Mouse (Mus musculus) fibroblast of lung, adult 2 months (primary cell): ENCODE data around the gene Taar7e.
"Not testable (repeated sequence)": the region's sequence is repeated elsewhere in the genome, so short reads cannot be mapped to it uniquely, and the experiment has no call there.

Experiments
- DNase-seq: peaks from one replicate; pipeline ENCODE4 v3.0.0-alpha.2; 2011; ENCODE audit warnings: low read depth

The Taar7e gene

DNA sequence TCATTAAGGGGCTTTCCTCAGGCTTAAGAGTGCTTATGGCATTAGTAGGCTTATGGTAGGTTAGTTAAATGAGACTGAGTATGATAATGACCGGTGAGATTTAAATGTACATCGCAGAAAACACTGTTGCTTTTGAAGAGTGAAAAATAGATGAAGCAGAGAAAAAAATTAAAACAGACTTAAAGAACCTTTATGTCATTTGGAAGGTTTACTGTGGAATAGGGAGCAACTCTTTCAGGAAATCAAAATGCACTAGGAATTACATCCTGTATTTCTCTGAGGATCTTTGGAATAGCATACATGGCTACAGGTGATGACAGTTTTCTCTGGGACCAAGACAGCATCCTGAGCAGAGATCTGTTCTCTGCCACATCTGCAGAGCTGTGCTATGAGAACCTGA, at the start of gene Taar7e:
Gene Taar7e (plus strand): TSS at position 301 of the 400 bp plus-strand sequence.
- DNase-seq = no peak

DNA sequence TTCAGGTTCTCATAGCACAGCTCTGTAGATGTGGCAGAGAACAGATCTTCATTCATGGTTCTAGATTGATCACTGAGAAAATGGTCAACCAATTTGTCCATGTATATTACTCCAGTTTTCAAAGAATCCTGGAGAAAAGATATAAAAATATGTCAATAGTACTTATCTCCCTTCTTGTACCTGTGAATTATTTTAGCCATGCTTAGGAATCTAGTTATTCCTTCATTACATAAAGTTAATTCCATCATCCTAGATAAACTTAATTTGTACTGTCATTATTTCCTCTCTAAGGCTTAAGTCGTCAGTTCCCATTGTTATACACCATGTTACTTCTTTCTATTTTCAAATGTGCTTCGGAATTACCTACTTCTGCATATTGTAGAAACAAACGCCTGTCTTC, 44.0 kb upstream of the Taar7e start, which contains the start of gene Taar7a:
Gene Taar7a (minus strand): TSS at position 101 of the 400 bp plus-strand sequence.
- DNase-seq = no peak

DNA sequence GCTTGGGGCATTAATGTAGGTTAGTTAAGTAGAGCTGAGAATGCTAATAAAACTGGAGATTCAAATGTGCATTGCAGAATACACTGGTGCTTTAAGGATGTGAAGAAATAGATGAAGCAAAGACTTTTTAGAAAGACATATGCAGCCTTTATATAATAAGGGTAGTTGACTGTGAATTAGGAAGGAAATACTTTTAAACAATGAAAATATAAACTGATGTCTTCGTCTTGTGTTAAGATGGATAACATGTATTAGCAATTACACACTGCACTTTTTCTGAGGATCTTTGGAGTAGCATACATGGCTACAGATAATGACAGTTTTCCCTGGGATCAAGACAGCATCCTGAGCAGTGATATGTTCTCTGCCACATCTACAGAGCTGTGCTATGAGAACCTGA, 37.8 kb upstream of the Taar7e start, which contains the start of gene Taar7b:
Gene Taar7b (plus strand): TSS at position 301 of the 400 bp plus-strand sequence.
- DNase-seq = no peak

DNA sequence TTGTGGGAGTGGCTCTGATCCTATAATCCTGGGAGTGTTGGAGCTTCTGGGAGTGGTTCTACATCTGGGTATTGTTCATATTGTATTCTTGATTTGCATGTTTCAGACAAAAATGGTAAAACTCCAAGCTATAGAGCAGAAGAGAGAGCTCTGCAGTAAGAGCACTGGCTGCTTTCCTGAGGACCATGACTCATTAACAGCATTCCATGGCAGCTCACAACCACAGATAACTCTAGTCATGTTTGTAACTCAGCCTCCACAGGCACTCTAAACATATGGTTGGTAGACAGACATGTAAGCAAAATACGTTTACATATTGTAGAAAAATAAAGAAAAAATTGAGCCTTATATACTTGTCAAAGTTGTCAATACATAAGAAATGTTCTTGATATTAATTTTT, 31.0 kb upstream of the Taar7e start:
- no peak for DNase-seq

DNA sequence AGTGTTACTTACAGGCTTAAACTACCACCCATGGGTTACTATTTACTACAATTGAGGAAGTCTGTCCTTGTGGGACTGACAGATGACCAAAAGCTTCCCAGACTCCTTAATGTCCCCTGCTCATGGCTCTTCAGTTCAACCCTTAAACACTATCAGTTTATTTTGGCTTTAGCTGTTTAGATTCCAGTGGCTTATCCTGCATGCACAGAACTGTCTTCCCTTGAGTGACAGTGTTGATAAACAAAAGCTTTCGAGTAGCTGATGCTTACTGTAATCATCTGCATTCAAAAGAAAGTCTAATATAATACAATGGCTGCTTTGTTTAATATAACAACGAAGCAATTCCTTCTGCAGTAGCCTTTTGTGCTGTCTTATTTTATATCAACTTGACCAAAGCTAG, 30.4 kb upstream of the Taar7e start:
- DNase-seq = no peak

DNA sequence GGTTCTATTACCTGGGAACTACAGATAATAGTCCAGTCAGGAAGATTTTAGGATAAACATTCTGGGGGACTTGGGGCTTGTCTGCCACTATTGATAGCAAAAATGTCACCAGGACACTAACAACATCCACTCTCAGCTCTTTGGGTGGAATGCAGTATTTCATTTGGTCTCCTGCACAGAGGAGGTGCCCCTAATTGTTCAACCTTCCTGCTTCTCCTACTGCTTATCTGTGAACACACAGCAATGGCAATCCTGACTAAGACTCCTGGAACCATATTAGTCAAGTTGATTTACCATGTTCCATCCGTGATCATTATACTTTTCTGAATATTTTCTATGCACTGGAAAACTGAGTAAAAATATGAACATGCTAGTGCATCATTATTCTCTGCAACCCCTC, 29.3 kb upstream of the Taar7e start:
- DNase-seq = no peak

DNA sequence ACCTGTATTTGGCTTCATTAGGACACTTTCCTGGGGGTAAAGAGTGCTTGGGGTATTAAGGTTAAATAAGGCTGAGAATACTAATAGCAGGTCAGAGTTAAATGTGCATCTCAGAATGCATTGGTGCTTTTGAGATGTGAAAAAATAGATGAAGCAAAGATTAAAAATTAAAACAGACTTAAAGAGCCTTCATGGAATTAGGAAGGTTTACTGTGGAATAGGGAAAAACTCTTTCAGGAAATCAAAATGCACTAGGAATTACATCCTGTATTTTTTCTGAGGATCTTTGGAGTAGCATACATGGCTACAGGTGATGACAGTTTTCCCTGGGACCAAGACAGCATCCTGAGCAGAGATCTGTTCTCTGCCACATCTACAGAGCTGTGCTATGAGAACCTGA, 10.5 kb upstream of the Taar7e start, which contains the start of gene Taar7d:
Gene Taar7d (plus strand): TSS at position 301 of the 400 bp plus-strand sequence.
- DNase-seq = no peak

DNA sequence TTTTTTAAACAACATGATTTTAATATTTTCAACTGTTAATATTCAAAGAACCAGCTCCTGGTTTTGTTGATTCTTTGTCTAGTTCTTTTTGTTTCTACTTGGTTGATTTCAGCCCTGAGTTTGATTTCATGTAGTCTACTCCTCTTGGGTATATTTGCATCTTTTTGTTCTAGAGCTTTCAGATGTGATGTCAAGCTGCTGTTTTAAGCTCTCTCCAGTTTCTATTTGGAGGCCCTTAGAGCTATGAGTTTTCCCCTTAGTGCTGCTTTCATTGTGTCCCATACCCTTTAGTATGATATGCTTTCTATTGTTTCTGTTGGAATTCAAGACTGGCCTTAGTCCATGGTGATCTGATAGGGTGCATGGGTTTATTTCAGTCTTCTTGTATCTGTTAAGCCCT, 6.1 kb upstream of the Taar7e start:
- no peak for DNase-seq

DNA sequence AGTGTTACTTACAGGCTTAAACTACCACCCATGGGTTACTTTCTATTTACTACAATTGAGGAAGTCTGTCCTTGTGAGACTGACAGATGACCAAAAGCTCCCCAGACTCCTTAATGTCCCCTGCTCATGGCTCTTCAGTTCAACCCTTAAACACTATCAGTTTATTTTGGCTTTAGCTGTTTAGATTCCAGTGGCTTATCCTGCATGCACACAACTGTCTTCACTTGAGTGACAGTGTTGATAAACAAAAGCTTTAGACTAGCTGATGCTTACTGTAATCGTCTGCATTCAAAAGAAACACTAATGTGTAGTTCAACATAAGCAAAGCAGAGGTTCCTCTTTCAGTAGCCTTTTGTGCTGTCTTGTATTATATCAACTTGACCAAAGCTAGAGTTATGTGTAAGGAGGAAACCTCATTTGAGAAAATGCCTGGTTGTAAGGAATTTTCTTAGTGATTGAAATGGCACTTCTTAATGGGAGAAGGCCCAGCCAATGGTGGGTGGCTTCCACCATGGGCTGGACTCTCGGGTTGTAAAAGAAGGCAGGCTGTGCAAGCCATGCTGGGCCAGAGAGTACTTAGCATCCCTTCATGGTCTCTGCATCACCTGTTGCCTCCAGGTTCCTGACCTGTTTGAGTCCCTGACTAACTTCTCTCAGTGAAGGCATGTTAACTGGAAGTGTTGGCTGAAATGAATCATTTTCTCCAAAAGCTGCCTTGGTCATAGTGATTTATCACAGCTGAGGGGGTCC, 2.9 kb downstream of the Taar7e start:
- no peak for DNase-seq

DNA sequence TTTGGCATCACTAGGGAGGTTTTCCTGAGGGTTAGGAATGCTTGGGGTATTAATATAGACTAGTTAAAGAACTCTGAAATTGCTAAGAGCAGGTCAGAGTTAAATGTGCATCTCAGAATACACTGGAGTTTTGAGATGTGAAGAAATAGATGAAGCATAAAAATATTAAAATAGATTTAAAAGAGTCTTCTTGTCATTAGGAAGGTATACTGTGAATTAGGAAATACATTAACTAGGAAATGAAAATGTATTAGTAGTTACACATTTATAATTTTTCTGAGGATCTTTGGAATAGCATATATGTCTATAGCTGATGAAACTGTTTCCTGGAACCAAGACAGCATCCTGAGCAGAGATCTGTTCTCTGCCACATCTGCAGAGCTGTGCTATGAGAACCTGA, 11.8 kb downstream of the Taar7e start, which contains the start of gene Taar7f:
Gene Taar7f (plus strand): TSS at position 301 of the 400 bp plus-strand sequence.
- DNase-seq = no peak

DNA sequence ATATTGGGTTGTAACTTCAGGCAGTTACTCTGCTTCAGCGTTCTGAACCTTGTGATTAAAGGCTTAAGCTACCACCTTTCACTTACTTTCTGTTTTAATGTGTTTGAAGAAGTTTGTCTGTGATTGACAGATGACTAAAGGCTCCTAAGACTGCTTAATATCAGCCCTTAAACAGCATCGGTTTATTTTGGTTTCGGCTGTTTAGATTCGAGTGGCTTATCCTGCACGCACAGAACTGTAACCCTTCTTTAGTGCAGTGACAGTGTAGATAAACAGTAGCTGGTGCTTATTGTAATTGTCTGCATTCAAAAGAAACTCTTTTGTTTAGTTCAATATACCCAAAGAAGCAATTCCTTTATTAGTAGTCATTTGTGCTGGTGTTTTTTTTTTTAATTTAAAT, 14.6 kb downstream of the Taar7e start:
- no peak for DNase-seq

DNA sequence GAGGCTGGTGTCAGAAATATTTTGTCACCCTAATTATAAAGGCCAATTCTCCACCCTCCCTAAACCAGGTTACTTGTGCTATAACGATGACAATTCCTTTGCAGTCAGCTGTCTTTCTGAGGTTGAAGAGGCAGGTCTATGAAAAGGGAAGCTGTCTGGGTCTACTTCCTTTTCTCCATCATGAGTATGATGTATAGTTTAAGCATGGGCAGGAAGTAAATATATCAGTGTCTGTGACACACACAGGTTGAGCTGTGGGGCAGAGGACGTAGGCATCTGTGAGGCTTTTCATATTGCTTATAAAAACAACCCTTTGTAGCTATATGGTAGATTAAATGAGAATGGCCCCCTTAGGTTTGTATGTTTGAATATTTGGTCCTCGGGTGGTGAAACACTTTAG, 21.6 kb downstream of the Taar7e start:
- no peak for DNase-seq

DNA sequence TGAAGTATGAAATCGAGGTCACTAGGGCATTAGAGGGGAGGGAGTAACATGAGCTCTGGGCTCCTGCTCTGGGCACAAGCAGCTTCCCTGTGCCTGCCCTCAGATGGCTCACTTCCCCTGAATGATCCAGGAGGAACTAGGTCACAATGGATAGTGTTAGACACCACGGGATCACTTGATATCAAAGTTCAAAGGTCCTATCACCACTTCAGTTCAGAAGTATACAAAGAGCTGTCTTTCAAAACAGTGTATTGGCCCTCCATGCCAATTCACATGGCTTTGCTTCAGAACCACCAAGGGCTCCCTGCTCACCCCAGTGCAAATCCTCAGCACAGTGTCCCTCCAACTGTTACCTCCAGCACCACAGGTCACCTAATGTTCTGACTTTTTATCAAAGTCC, 37.3 kb downstream of the Taar7e start:
- not testable (repeated sequence) for DNase-seq

DNA sequence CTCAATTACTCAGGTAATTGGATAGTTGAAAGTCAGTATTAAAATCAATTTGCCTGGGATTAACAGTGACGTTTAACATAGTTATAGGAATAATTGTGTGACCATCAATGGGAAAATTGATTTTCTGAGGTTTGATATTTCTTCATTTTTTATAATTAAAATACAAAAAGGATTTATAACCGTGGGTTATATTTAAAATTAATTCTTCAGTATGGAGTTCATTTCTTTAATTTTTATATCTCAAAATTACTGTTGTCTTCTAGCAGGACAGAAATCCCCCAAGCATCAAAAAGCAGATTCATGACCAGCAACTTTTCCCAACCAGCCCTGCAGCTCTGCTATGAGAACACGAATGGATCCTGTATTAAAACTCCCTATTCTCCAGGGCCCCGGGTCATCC, 38.8 kb downstream of the Taar7e start, which contains the start of gene Taar8a:
Gene Taar8a (plus strand): TSS at position 301 of the 400 bp plus-strand sequence.
- DNase-seq = not testable (repeated sequence)

DNA sequence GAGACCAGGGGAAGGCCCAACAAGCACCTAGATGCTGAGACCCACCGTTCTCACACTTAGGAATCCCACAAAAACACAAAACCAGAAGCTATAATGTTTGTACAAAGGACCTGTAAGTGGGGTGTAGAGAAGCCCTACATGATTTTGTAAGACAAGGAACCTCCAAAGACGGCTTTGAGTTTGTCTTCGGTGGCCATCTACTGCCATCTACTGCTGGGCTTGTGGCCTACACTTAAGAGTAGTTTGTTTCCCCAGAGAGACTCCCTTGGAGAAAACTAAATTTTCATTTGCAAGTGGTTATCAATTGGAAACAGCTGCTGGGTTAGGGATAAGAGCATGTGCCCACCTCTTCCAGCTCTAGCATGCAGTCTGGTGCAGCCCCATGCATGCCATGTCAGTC, 42.8 kb downstream of the Taar7e start:
- DNase-seq = peak; percentile 16

DNA sequence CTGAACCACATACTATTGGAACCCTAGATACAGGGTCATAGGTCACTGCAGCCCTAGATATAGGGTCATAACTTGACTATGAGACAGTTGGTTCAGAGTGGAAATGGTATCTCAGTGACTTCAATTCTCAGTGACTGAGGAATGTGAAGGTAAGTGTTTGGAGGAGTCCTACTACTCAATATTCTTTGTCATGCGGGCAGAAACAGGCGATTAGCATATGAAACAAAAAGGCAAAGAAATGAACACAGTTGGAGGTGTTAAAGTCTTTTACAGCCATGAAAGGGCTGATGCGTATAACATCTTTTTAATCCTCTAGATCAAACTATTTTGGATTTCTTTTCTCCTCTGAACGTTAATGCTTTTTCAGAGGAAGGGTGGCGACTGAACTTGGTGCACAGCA, 48.5 kb downstream of the Taar7e start:
- DNase-seq = no peak

DNA sequence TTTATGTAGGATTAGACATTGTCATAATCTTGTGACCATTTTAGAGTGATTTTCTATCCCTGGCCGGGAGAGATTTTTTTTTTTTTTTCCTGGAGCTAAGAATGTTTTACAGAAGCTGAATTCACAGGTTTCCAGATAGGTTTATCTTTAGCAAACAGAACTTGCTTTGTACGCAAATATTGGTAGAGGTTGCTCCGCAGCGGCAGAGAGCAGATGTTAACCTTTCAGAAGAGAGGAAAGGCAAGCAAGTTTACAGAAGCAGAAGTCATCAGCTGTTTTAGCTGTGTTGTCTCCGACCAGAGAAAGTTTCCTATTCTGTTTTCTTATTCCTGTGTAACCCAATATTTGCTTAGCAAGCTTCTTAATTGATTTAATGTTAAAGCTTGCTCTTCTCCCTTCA, 49.1 kb downstream of the Taar7e start:
- DNase-seq = no peak

DNA sequence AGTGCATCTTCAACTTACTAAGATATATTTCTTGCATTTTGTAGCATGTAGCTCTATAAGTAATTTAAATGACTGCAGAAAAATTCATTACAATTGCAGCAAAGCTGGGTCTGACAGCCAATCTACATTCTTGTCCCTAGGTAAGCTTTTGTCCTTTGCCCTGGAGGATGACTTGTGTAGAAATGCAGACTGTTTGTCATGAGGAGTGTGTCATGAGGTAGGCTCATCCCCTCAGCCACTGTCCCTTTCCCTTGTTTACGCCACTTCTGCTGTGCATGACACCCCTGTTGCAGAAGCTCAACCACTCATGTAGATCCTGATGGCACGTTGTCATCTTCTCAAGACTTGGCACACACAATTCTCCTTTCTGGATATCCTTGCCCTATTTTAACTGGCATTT, 49.8 kb downstream of the Taar7e start:
- no peak for DNase-seq
